Mouse (Mus musculus): ENCODE results near the gene Farp1. TPM values are rescaled to one million over a fixed set of nuclear protein-coding genes. Genes with fewer than 3 reads are reported as not detected.

Gene Farp1
- polyA plus RNA-seq, 1 experiment = 44.4 TPM

- WGBS = 91% methylated on average over 8 of the region's 8 CpGs
- H3K4me3 ChIP-seq (replicated peaks; ENCODE audit: insufficient read depth, low read depth, low read length) = no peak overlapping the region
- DNase-seq = no peak
- no peaks in the 10 kb centered on the region; the same call in 1 of the 2 replicates for H3K4me1 ChIP-seq (ENCODE audit: control insufficient read depth, insufficient read depth, low read length)
- H3K27me3 ChIP-seq (ENCODE audit: control insufficient read depth, insufficient read depth, low read length) = no peaks in the 10 kb centered on the region
- no peak for TF ChIP-seq CTCF (IDR thresholded peaks at IDR 0.05; ENCODE audit: borderline replicate concordance, insufficient read depth, low read depth, low read length)
- TF ChIP-seq POLR2A (IDR thresholded peaks at IDR 0.05; ENCODE audit: borderline replicate concordance, insufficient read depth, low read length) = no peak
- H3K27ac ChIP-seq (ENCODE audit: insufficient read depth, low read length) = no peak overlapping the region
Observed at GRCm38 (mm10) chr14:121200353-121200752, 165.4 kb downstream of the Farp1 start.

GRCm38 (mm10) chr14:121201178-121201577 is 166.2 kb downstream of the Farp1 start:
- Histone ChIP-seq H3K27ac (ENCODE audit: insufficient read depth, low read length) (no peak overlapping the region), H3K4me1 (ENCODE audit: control insufficient read depth, insufficient read depth, low read length) (peaks cover 3% of the 10 kb centered on the region), H3K4me3 (replicated peaks; ENCODE audit: insufficient read depth, low read depth, low read length) (no peak overlapping the region), H3K27me3 (ENCODE audit: control insufficient read depth, insufficient read depth, low read length) (no peaks in the 10 kb centered on the region)
- WGBS = 51% methylated on average over 6 of the region's 6 CpGs
- no peak for TF ChIP-seq CTCF (IDR thresholded peaks at IDR 0.05; ENCODE audit: borderline replicate concordance, insufficient read depth, low read depth, low read length)
- no peak for TF ChIP-seq POLR2A (IDR thresholded peaks at IDR 0.05; ENCODE audit: borderline replicate concordance, insufficient read depth, low read length)
- no peak for DNase-seq

GRCm38 (mm10) chr14:121205459-121205858 is 170.5 kb downstream of the Farp1 start:
- Histone ChIP-seq H3K27me3 (ENCODE audit: control insufficient read depth, insufficient read depth, low read length) (no peaks in the 10 kb centered on the region), H3K4me1 (ENCODE audit: control insufficient read depth, insufficient read depth, low read length) (peaks cover 7% of the 10 kb centered on the region), H3K27ac (ENCODE audit: insufficient read depth, low read length) (no peak overlapping the region), H3K4me3 (replicated peaks; ENCODE audit: insufficient read depth, low read depth, low read length) (no peak overlapping the region)
- TF ChIP-seq POLR2A (IDR thresholded peaks at IDR 0.05; ENCODE audit: borderline replicate concordance, insufficient read depth, low read length) (no peak), CTCF (IDR thresholded peaks at IDR 0.05; ENCODE audit: borderline replicate concordance, insufficient read depth, low read depth, low read length) (no peak)
- 83% methylated on average over 3 of the region's 3 CpGs for WGBS
- DNase-seq = no peak

GRCm38 (mm10) chr14:121207441-121208158 is 172.6 kb downstream of the Farp1 start:
- Histone ChIP-seq H3K4me1 (ENCODE audit: control insufficient read depth, insufficient read depth, low read length) (peaks cover 7% of the 10 kb centered on the region), H3K27me3 (ENCODE audit: control insufficient read depth, insufficient read depth, low read length) (no peaks in the 10 kb centered on the region), H3K27ac (ENCODE audit: insufficient read depth, low read length) (no peak overlapping the region), H3K4me3 (replicated peaks; ENCODE audit: insufficient read depth, low read depth, low read length) (no peak overlapping the region)
- no peak for DNase-seq
- WGBS = 78% methylated on average over 15 of the region's 15 CpGs
- TF ChIP-seq CTCF (IDR thresholded peaks at IDR 0.05; ENCODE audit: borderline replicate concordance, insufficient read depth, low read depth, low read length) (no peak), POLR2A (IDR thresholded peaks at IDR 0.05; ENCODE audit: borderline replicate concordance, insufficient read depth, low read length) (no peak)

- Histone ChIP-seq H3K27ac (ENCODE audit: insufficient read depth, low read length) (no peak overlapping the region), H3K4me1 (ENCODE audit: control insufficient read depth, insufficient read depth, low read length) (peaks cover 9% of the 10 kb centered on the region), H3K27me3 (ENCODE audit: control insufficient read depth, insufficient read depth, low read length) (no peaks in the 10 kb centered on the region), H3K4me3 (replicated peaks; ENCODE audit: insufficient read depth, low read depth, low read length) (no peak overlapping the region)
- WGBS = 3% methylated on average over 3 of the region's 3 CpGs
- peak; percentile 56 to 68 for DNase-seq
- TF ChIP-seq POLR2A (IDR thresholded peaks at IDR 0.05; ENCODE audit: borderline replicate concordance, insufficient read depth, low read length) = no peak
- TF ChIP-seq CTCF (IDR thresholded peaks at IDR 0.05; ENCODE audit: borderline replicate concordance, insufficient read depth, low read depth, low read length) = no peak
Observed at GRCm38 (mm10) chr14:121208159-121208515, 173.1 kb downstream of the Farp1 start.

- H3K4me3 ChIP-seq (replicated peaks; ENCODE audit: insufficient read depth, low read depth, low read length) = no peak overlapping the region
Observed at GRCm38 (mm10) chr14:121210318-121210717, 175.3 kb downstream of the Farp1 start.

GRCm38 (mm10) chr14:121213650-121214049 is 178.7 kb downstream of the Farp1 start:
- H3K4me1 ChIP-seq (ENCODE audit: control insufficient read depth, insufficient read depth, low read length) = peaks cover 13% of the 10 kb centered on the region
- TF ChIP-seq CTCF (IDR thresholded peaks at IDR 0.05; ENCODE audit: borderline replicate concordance, insufficient read depth, low read depth, low read length) (no peak), POLR2A (IDR thresholded peaks at IDR 0.05; ENCODE audit: borderline replicate concordance, insufficient read depth, low read length) (no peak)
- WGBS = 42% methylated on average over 4 of the region's 4 CpGs
- H3K27ac ChIP-seq (ENCODE audit: insufficient read depth, low read length) = no peak overlapping the region
- no peak overlapping the region for H3K4me3 ChIP-seq (replicated peaks; ENCODE audit: insufficient read depth, low read depth, low read length)
- H3K27me3 ChIP-seq (ENCODE audit: control insufficient read depth, insufficient read depth, low read length) = no peaks in the 10 kb centered on the region
- DNase-seq = peak in 1 of 2 experiments; percentile 31

More at GRCm38 (mm10) chr14:121210318-121210717, 175.3 kb downstream of the Farp1 start:
- H3K27me3 ChIP-seq (ENCODE audit: control insufficient read depth, insufficient read depth, low read length) = no peaks in the 10 kb centered on the region
- TF ChIP-seq CTCF (IDR thresholded peaks at IDR 0.05; ENCODE audit: borderline replicate concordance, insufficient read depth, low read depth, low read length) (no peak), POLR2A (IDR thresholded peaks at IDR 0.05; ENCODE audit: borderline replicate concordance, insufficient read depth, low read length) (no peak)
- H3K4me1 ChIP-seq (ENCODE audit: control insufficient read depth, insufficient read depth, low read length) = peaks cover 19% of the 10 kb centered on the region
- no peak for DNase-seq
- H3K27ac ChIP-seq (ENCODE audit: insufficient read depth, low read length) = no peak overlapping the region
- WGBS = 88% methylated on average over 3 of the region's 3 CpGs

GRCm38 (mm10) chr14:121214636-121215257 is 179.7 kb downstream of the Farp1 start:
- 49% methylated on average over 11 of the region's 11 CpGs for WGBS
- no peak for TF ChIP-seq CTCF (IDR thresholded peaks at IDR 0.05; ENCODE audit: borderline replicate concordance, insufficient read depth, low read depth, low read length)
- no peak for TF ChIP-seq POLR2A (IDR thresholded peaks at IDR 0.05; ENCODE audit: borderline replicate concordance, insufficient read depth, low read length)
- H3K4me1 ChIP-seq (ENCODE audit: control insufficient read depth, insufficient read depth, low read length) = peaks cover 13% of the 10 kb centered on the region
- H3K4me3 ChIP-seq (replicated peaks; ENCODE audit: insufficient read depth, low read depth, low read length) = no peak overlapping the region
- no peaks in the 10 kb centered on the region for H3K27me3 ChIP-seq (ENCODE audit: control insufficient read depth, insufficient read depth, low read length)
- no peak overlapping the region for H3K27ac ChIP-seq (ENCODE audit: insufficient read depth, low read length)
- no peak for DNase-seq
